Mouse (Mus musculus) bone marrow, adult 2 months (tissue): Measurements from ENCODE around the gene Rad51d.
"Not testable (repeated sequence)": the region's sequence is repeated elsewhere in the genome, so short reads cannot be mapped to it uniquely, and the experiment has no call there.

Experiments used
- CTCF ChIP-seq: fragments of 200-500 bp; IDR thresholded peaks from 2 replicates; pipeline ENCODE4 v1.5.1; 2011; ENCODE audit warnings: low read length, control low read depth; ENCODE audit not compliant: control insufficient read depth, insufficient read depth
- POLR2A ChIP-seq: fragments of 200-500 bp; IDR thresholded peaks from 2 replicates; pipeline ENCODE4 v1.6.1; 2011; ENCODE audit warnings: low read depth, mild to moderate bottlenecking, control low read depth, low read length, borderline replicate concordance; ENCODE audit not compliant: control insufficient read depth

DNA sequence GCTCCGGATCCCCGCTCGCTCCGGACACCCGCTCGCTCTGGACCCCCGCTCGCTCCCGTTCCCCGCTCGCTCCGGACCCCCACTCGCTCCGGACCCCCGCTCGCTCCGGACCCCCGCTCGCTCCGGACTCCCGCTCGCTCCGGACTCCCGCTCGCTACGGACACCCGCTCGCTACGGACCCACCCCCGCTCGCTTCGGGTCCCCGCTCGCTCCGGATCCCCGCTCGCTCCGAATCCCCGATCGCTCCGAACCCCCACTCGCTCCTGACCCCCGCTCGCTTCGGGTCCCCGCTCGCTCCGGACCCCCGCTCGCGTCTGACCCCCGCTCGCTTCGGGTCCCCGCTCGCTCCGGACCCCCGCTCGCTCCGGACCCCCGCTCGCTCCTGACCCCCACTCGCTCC, 40.7 kb upstream of the Rad51d start:
- TF ChIP-seq CTCF, POLR2A: not testable (repeated sequence)
